Mouse (Mus musculus) CH12.LX (cell line): Measurements from ENCODE around the gene Celf5. TPM values are rescaled to one million over a fixed set of nuclear protein-coding genes. Genes with fewer than 3 reads are reported as not detected.
A peak's percentile ranks its signal among the peaks of the same experiment; 100 is the strongest.

Source experiments
- DNase-seq: peaks from one replicate; pipeline ENCODE4 v3.0.0-alpha.2; 2013; ENCODE audit errors: extremely low read depth
- H3K27ac ChIP-seq: 2 replicates; pipeline ENCODE4 v1.5.1; 2012; ENCODE audit warnings: low read depth, mild to moderate bottlenecking, control low read depth, moderate library complexity; ENCODE audit not compliant: insufficient read depth
- H3K27me3 ChIP-seq: replicated peaks from 2 replicates; pipeline ENCODE3; 2012; ENCODE audit warnings: inconsistent platforms
- H3K36me3 ChIP-seq, 2 experiments: replicated peaks in 1 of 2; 2 replicates each; pipeline versions ENCODE3 to v1.6.1; 2012; ENCODE audit warnings: inconsistent platforms in 1 of 2, low read length in 1 of 2, mild to moderate bottlenecking in 1 of 2, mixed read lengths in 1 of 2, moderate library complexity in 1 of 2; ENCODE audit not compliant: control insufficient read depth in 1 of 2, insufficient read depth in 1 of 2
- H3K4me1 ChIP-seq, 2 experiments: 2 replicates each; pipeline ENCODE4 v1.6.1; 2012; ENCODE audit warnings: inconsistent platforms in 1 of 2, moderate library complexity in 1 of 2; ENCODE audit not compliant: insufficient read depth in 2 of 2, control insufficient read depth in 1 of 2
- H3K4me2 ChIP-seq: 2 replicates; pipeline ENCODE4 v1.6.1; 2012; ENCODE audit warnings: low read depth, mild to moderate bottlenecking, control low read depth; ENCODE audit not compliant: poor library complexity, insufficient read depth, severe bottlenecking
- H3K4me3 ChIP-seq, 3 experiments: fragments of 150-350 bp in 1 of 3; sonication (generic) in 1 of 3; replicated peaks in 1 of 3; 2 replicates each; pipeline versions ENCODE3 to v1.5.1; 2011 to 2012; ENCODE audit warnings: low read depth in 2 of 3, low read length in 2 of 3, mild to moderate bottlenecking in 2 of 3, moderate library complexity in 2 of 3, control low read depth in 1 of 3, improper control_type of control experiment in 1 of 3, inconsistent platforms in 1 of 3, mixed read lengths in 1 of 3; ENCODE audit not compliant: poor library complexity in 1 of 3
- H3K79me2 ChIP-seq: replicated peaks from 2 replicates; pipeline ENCODE4 v1.6.1; 2012; ENCODE audit warnings: mild to moderate bottlenecking, moderate library complexity; ENCODE audit not compliant: control insufficient read depth, poor library complexity, insufficient read depth, severe bottlenecking; ENCODE audit errors: extremely low read depth
- H3K9ac ChIP-seq: 2 replicates; pipeline ENCODE4 v1.6.1; 2012; ENCODE audit warnings: low read depth, mild to moderate bottlenecking, control low read depth, moderate library complexity; ENCODE audit not compliant: insufficient read depth
- H3K9me3 ChIP-seq: replicated peaks from 2 replicates; pipeline ENCODE3; 2012; ENCODE audit warnings: low read length, inconsistent platforms, mixed read lengths
- BHLHE40 ChIP-seq: IDR thresholded peaks from 2 replicates; pipeline ENCODE4 v1.6.1; 2011; ENCODE audit warnings: mild to moderate bottlenecking, low read depth, low read length, improper control_type of control experiment
- ETS1 ChIP-seq: conservative IDR thresholded peaks from 2 replicates; pipeline ENCODE4 v1.6.1; 2012; ENCODE audit warnings: low read depth, mild to moderate bottlenecking, inconsistent platforms, low read length, improper control_type of control experiment, moderate library complexity
- IRF4 ChIP-seq: IDR thresholded peaks from 2 replicates; pipeline ENCODE4 v1.6.1; 2014; ENCODE audit warnings: low read depth, mild to moderate bottlenecking, inconsistent platforms, low read length, improper control_type of control experiment
- MEF2A ChIP-seq: IDR thresholded peaks from 2 replicates; pipeline ENCODE4 v1.6.1; 2014; ENCODE audit warnings: low read depth, mild to moderate bottlenecking, inconsistent platforms, low read length, improper control_type of control experiment, borderline replicate concordance
- MXI1 ChIP-seq: IDR thresholded peaks from 2 replicates; pipeline ENCODE4 v1.6.1; 2011; ENCODE audit warnings: mild to moderate bottlenecking, low read depth, low read length, improper control_type of control experiment
- NRF1 ChIP-seq: IDR thresholded peaks from 2 replicates; pipeline ENCODE4 v1.6.1; 2014; ENCODE audit warnings: low read depth, mild to moderate bottlenecking, inconsistent platforms, low read length, improper control_type of control experiment, moderate library complexity
- POLR2A ChIP-seq: IDR thresholded peaks from 2 replicates; pipeline ENCODE4 v1.6.1; 2011; ENCODE audit warnings: low read depth, mild to moderate bottlenecking, improper control_type of control experiment, low read length
- SIN3A ChIP-seq: IDR thresholded peaks from 2 replicates; pipeline ENCODE4 v1.6.1; 2012; ENCODE audit warnings: low read length, improper control_type of control experiment, inconsistent platforms
- TBP ChIP-seq: conservative IDR thresholded peaks from 2 replicates; pipeline ENCODE4 v1.6.1; 2011; ENCODE audit warnings: low read depth, low read length, improper control_type of control experiment
- UBTF ChIP-seq: IDR thresholded peaks from 2 replicates; pipeline ENCODE4 v1.6.1; 2012; ENCODE audit warnings: low read depth, mild to moderate bottlenecking, inconsistent platforms, low read length, improper control_type of control experiment, moderate library complexity
- USF2 ChIP-seq: conservative IDR thresholded peaks from 2 replicates; pipeline ENCODE4 v1.6.1; 2011; ENCODE audit warnings: low read depth, low read length, improper control_type of control experiment
- dilution Hi-C: fragments of 300-500 bp; cut with MboI; formaldehyde crosslinking; loops from 2 replicates; pipeline ENCODE4 v1.14.3; 2020; ENCODE audit warnings: low sequenced_read_pairs; ENCODE audit not compliant: extremely low pct_unique_long_range_greater_than_20kb, extremely low pct_ligation_motif_present
- in situ Hi-C: fragments of 300-500 bp; cut with MboI; formaldehyde crosslinking; loops from 3 replicates; pipeline ENCODE4 v1.14.3; 2019; ENCODE audit warnings: low sequenced_read_pairs, low pct_ligation_motif_present, low pct_unique_long_range_greater_than_20kb, mixed read lengths
- polyA plus RNA-seq: library from polyadenylated mRNA; unstranded; fragments of >175 nt; gene quantifications from 2 replicates; pipeline ENCODE4 v1.2.1, GENCODE M21; 2012; ENCODE audit warnings: low read depth; ENCODE audit not compliant: insufficient read length
- total RNA-seq, 2 experiments: library from RNA; depleted of rRNA; stranded (reverse); fragments of 300-350 nt in 1 of 2; fragments of >200 nt in 1 of 2; gene quantifications; 2 replicates each; pipeline ENCODE4 v1.2.3; 2012 to 2014

Celf5 gene
- total and polyA plus RNA-seq, 3 experiments: 0.07 to 0.08 TPM; not detected in 1

DNA sequence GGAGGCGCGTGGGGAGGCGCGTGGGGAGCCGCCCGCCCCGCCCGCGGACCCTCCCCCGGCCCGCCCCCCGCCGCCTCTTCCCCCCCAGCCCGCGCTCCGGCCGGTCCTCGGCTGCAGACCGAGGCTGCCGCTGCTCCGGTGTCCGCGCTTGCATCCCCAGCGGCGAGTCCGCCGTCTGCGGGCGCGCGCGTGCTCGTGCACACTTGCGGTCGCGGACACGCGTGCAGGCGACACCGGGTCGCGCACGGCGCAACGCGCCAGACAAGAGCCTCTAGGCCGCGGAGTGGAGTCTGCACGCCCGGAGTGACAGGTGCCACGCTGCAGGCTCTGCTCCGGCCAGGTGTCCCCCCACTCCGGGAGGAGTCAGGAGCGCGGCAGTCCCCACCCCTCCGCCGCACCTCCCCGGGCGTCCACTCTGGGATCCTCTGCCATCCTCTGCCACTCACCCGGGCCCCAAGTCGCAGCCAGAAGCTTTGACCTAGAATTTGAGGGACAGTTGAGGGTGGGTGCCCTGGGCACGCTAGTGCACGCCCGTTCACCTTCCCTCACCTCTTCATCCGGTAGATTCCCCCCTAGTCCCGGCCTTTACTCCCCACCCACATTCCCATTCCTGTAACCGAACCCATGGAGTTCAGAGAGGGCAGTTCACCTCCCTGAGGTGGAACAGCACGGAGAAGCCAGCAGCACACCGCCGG, 51.5 kb downstream of the Celf5 start:
- in situ Hi-C loops (no loop called here), dilution Hi-C loops (no loop called here)
- Histone ChIP-seq H3K4me3 (peak overlapping the region; percentile 58 to 74 (median 64)), H3K4me2 (peak overlapping the region; percentile 73), H3K79me2 (peaks cover 7% of the 10 kb centered on the region), H3K36me3 (no peaks in the 10 kb centered on the region), H3K9ac (peak overlapping the region; percentile 94), H3K4me1 (peaks cover 36 to 64% of the 10 kb centered on the region in 2 experiments), H3K27ac (peak overlapping the region; percentile 95), H3K27me3 (peaks cover 34% of the 10 kb centered on the region), H3K9me3 (no peaks in the 10 kb centered on the region)
- no peak for DNase-seq
- TF ChIP-seq BHLHE40 (peak; percentile 48; the same call in 1 of the 2 replicates), USF2 (no peak)

DNA sequence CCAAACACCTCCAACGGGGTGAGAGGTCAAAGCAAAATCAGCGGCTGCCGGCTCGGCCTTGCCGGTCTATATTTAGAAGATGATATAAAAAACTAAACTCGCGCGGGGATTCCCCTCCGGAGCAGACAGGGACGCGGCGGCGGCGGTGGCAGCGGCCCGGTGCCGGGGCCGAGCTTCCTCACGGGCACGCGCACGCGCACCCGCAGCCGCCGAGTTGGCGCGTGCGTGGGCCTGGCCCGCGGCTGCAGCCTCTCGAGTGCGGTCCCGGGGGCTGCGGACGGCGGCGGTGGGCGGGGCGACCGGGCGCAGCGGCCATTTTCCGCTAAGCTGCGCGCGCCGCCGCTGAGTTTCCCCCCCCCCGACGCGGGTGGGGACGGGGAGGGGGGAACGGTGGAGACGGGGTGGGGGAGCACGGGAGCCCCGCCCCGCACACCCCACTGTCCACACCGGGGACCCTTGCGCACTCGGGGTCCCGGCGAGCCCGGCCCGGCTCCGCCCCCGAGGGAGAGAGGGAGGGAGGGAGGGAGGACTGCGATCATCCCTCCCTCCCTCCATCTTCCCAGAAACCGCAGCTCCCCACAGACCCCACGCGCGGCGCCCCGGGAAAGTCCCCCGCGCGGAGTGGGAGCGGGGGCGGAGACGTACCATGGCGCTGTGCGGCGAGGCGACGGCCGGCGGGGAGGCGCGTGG, 52.2 kb downstream of the Celf5 start:
- Histone ChIP-seq H3K27me3 (peaks cover 37% of the 10 kb centered on the region), H3K4me3 (peak overlapping the region; percentile 37 to 74 (median 64)), H3K27ac (peak overlapping the region; percentile 95), H3K4me2 (peak overlapping the region; percentile 73), H3K9ac (peak overlapping the region; percentile 94), H3K79me2 (peaks cover 13% of the 10 kb centered on the region), H3K4me1 (peaks cover 38 to 70% of the 10 kb centered on the region in 2 experiments), H3K9me3 (no peaks in the 10 kb centered on the region), H3K36me3 (no peaks in the 10 kb centered on the region)
- in situ Hi-C loops: no loop called here
- dilution Hi-C loops: no loop called here
- DNase-seq: peak; percentile 81
- peak; percentile 15; the same call in 1 of the 2 replicates for TF ChIP-seq IRF4
- TF ChIP-seq USF2: no peak
- no peak for TF ChIP-seq SIN3A
- peak; percentile 45 for TF ChIP-seq BHLHE40
- TF ChIP-seq TBP: no peak
- peak; percentile 96 for TF ChIP-seq MEF2A
- 0 out of 2 replicates have a peak, but pooled peaks have one; percentile 12 for TF ChIP-seq POLR2A
- TF ChIP-seq UBTF: no peak
- TF ChIP-seq ETS1: 0 out of 2 replicates have a peak, but pooled peaks have one; percentile 7
- TF ChIP-seq MXI1: 0 out of 2 replicates have a peak, but pooled peaks have one; percentile 38
- TF ChIP-seq NRF1: peak; percentile 85
